Mouse (Mus musculus): ENCODE measurements at regions not wholly inside any gene's neighbourhood (a gene's known extent, or its start where the extent isn't known, plus 50 kb on each side); places are given as distances from the start of the nearest gene placed in this dataset.

- Histone ChIP-seq H3K27ac (no peak overlapping the region), H3K36me3 (replicated peaks) (no peaks in the 10 kb centered on the region), H3K9me3 (no peaks in the 10 kb centered on the region), H3K27me3 (ENCODE audit: poor library complexity, severe bottlenecking) (no peaks in the 10 kb centered on the region), H3K4me1 (no peaks in the 10 kb centered on the region), H3K4me3 (no peak overlapping the region)
- 69% methylated on average over 8 of the region's 8 CpGs for WGBS
- no peak for DNase-seq (ENCODE audit: extremely low spot score, low spot score)
These were observed 696.1 kb upstream of the A1bg start for GRCm38 (mm10) chr15:61618638-61619500.

- H3K36me3 ChIP-seq (replicated peaks): no peaks in the 10 kb centered on the region
- 78% methylated on average over 3 of the region's 3 CpGs for WGBS
- H3K4me1 ChIP-seq: 0 out of 2 replicates have a peak, but pooled peaks cover 3% of the 10 kb centered on the region
- H3K9me3 ChIP-seq: no peaks in the 10 kb centered on the region
- no peaks in the 10 kb centered on the region for H3K27me3 ChIP-seq (ENCODE audit: poor library complexity, severe bottlenecking)
- H3K4me3 ChIP-seq: no peak overlapping the region
- DNase-seq (ENCODE audit: extremely low spot score, low spot score): no peak
- no peak overlapping the region for H3K27ac ChIP-seq
These were observed 687.9 kb upstream of the A1bg start for GRCm38 (mm10) chr15:61610662-61611061.

GRCm38 (mm10) chr15:61609656-61610055 lies 686.8 kb upstream of the A1bg start:
- no peaks in the 10 kb centered on the region for H3K36me3 ChIP-seq (replicated peaks)
- 93% methylated on average over 6 of the region's 6 CpGs for WGBS

GRCm38 (mm10) chr15:61608301-61608731 lies 685.5 kb upstream of the A1bg start:
- H3K9me3 ChIP-seq: no peaks in the 10 kb centered on the region
- H3K4me1 ChIP-seq: 0 out of 2 replicates have a peak, but pooled peaks cover 3% of the 10 kb centered on the region
- no peaks in the 10 kb centered on the region for H3K36me3 ChIP-seq (replicated peaks)
- H3K4me3 ChIP-seq: no peak overlapping the region
- H3K27ac ChIP-seq: no peak overlapping the region
- DNase-seq (ENCODE audit: extremely low spot score, low spot score): no peak
- H3K27me3 ChIP-seq (ENCODE audit: poor library complexity, severe bottlenecking): no peaks in the 10 kb centered on the region
- WGBS: 83% methylated on average over 6 of the region's 6 CpGs

More at GRCm38 (mm10) chr15:61609656-61610055, 686.8 kb upstream of the A1bg start:
- H3K27me3 ChIP-seq (ENCODE audit: poor library complexity, severe bottlenecking): no peaks in the 10 kb centered on the region
- 0 out of 2 replicates have a peak, but pooled peaks cover 3% of the 10 kb centered on the region for H3K4me1 ChIP-seq
- no peak for DNase-seq (ENCODE audit: extremely low spot score, low spot score)
- H3K27ac ChIP-seq: no peak overlapping the region
- H3K4me3 ChIP-seq: no peak overlapping the region
- H3K9me3 ChIP-seq: no peaks in the 10 kb centered on the region

- Histone ChIP-seq H3K4me1 (0 out of 2 replicates have a peak, but pooled peaks cover 3% of the 10 kb centered on the region), H3K4me3 (no peak overlapping the region), H3K27me3 (ENCODE audit: poor library complexity, severe bottlenecking) (no peaks in the 10 kb centered on the region), H3K36me3 (replicated peaks) (no peaks in the 10 kb centered on the region), H3K27ac (no peak overlapping the region), H3K9me3 (no peaks in the 10 kb centered on the region)
- 75% methylated on average over 6 of the region's 6 CpGs for WGBS
- no peak for DNase-seq (ENCODE audit: extremely low spot score, low spot score)
These were observed 676.9 kb upstream of the A1bg start for GRCm38 (mm10) chr15:61599734-61600133.

GRCm38 (mm10) chr15:61596318-61596717 lies 673.5 kb upstream of the A1bg start:
- H3K9me3 ChIP-seq: no peaks in the 10 kb centered on the region
- no peak for DNase-seq (ENCODE audit: extremely low spot score, low spot score)
- no peaks in the 10 kb centered on the region for H3K36me3 ChIP-seq (replicated peaks)
- 71% methylated on average over 4 of the region's 4 CpGs for WGBS
- 0 out of 2 replicates have a peak, but pooled peaks cover 3% of the 10 kb centered on the region for H3K4me1 ChIP-seq
- no peak overlapping the region for H3K27ac ChIP-seq
- H3K27me3 ChIP-seq (ENCODE audit: poor library complexity, severe bottlenecking): no peaks in the 10 kb centered on the region
- H3K4me3 ChIP-seq: no peak overlapping the region

- no peaks in the 10 kb centered on the region for H3K36me3 ChIP-seq (replicated peaks)
- no peaks in the 10 kb centered on the region for H3K9me3 ChIP-seq
- H3K27ac ChIP-seq: no peak overlapping the region
- no peaks in the 10 kb centered on the region for H3K27me3 ChIP-seq (ENCODE audit: poor library complexity, severe bottlenecking)
- no peak for DNase-seq (ENCODE audit: extremely low spot score, low spot score)
- WGBS: 81% methylated on average over 5 of the region's 5 CpGs
- no peak overlapping the region for H3K4me3 ChIP-seq
- no peaks in the 10 kb centered on the region for H3K4me1 ChIP-seq
These were observed 666.1 kb upstream of the A1bg start for GRCm38 (mm10) chr15:61588956-61589355.

- no peaks in the 10 kb centered on the region for H3K9me3 ChIP-seq
- WGBS: 73% methylated on average over 2 of the region's 2 CpGs
These were observed 659.5 kb upstream of the A1bg start for GRCm38 (mm10) chr15:61582335-61582734.

GRCm38 (mm10) chr15:61563347-61563746 lies 640.5 kb upstream of the A1bg start:
- Histone ChIP-seq H3K4me3 (no peak overlapping the region), H3K27ac (no peak overlapping the region), H3K36me3 (replicated peaks) (no peaks in the 10 kb centered on the region)

More at GRCm38 (mm10) chr15:61582335-61582734, 659.5 kb upstream of the A1bg start:
- Histone ChIP-seq H3K36me3 (replicated peaks) (no peaks in the 10 kb centered on the region), H3K27ac (no peak overlapping the region), H3K27me3 (ENCODE audit: poor library complexity, severe bottlenecking) (no peaks in the 10 kb centered on the region), H3K4me1 (no peaks in the 10 kb centered on the region), H3K4me3 (no peak overlapping the region)
- DNase-seq (ENCODE audit: extremely low spot score, low spot score): no peak

GRCm38 (mm10) chr15:61562252-61562651 lies 639.4 kb upstream of the A1bg start:
- Histone ChIP-seq H3K36me3 (replicated peaks) (no peaks in the 10 kb centered on the region), H3K27me3 (ENCODE audit: poor library complexity, severe bottlenecking) (no peaks in the 10 kb centered on the region), H3K9me3 (no peaks in the 10 kb centered on the region), H3K4me1 (no peaks in the 10 kb centered on the region), H3K27ac (no peak overlapping the region), H3K4me3 (no peak overlapping the region)
- no peak for DNase-seq (ENCODE audit: extremely low spot score, low spot score)
- 59% methylated on average over 2 of the region's 2 CpGs for WGBS

More at GRCm38 (mm10) chr15:61563347-61563746, 640.5 kb upstream of the A1bg start:
- no peaks in the 10 kb centered on the region for H3K4me1 ChIP-seq
- no peaks in the 10 kb centered on the region for H3K9me3 ChIP-seq
- no peak for DNase-seq (ENCODE audit: extremely low spot score, low spot score)
- H3K27me3 ChIP-seq (ENCODE audit: poor library complexity, severe bottlenecking): no peaks in the 10 kb centered on the region

GRCm38 (mm10) chr15:61553908-61554307 lies 631.1 kb upstream of the A1bg start:
- no peaks in the 10 kb centered on the region for H3K9me3 ChIP-seq
- peaks cover 5% of the 10 kb centered on the region for H3K4me1 ChIP-seq
- H3K4me3 ChIP-seq: no peak overlapping the region
- 93% methylated on average over 2 of the region's 2 CpGs for WGBS
- H3K36me3 ChIP-seq (replicated peaks): no peaks in the 10 kb centered on the region
- no peak for DNase-seq (ENCODE audit: extremely low spot score, low spot score)
- no peaks in the 10 kb centered on the region for H3K27me3 ChIP-seq (ENCODE audit: poor library complexity, severe bottlenecking)
- no peak overlapping the region for H3K27ac ChIP-seq

GRCm38 (mm10) chr15:61553081-61553680 lies 630.4 kb upstream of the A1bg start:
- no peaks in the 10 kb centered on the region for H3K9me3 ChIP-seq
- H3K27ac ChIP-seq: no peak overlapping the region
- DNase-seq (ENCODE audit: extremely low spot score, low spot score): no peak
- peaks cover 5% of the 10 kb centered on the region for H3K4me1 ChIP-seq
- WGBS: 52% methylated on average over 8 of the region's 8 CpGs
- H3K36me3 ChIP-seq (replicated peaks): no peaks in the 10 kb centered on the region
- no peaks in the 10 kb centered on the region for H3K27me3 ChIP-seq (ENCODE audit: poor library complexity, severe bottlenecking)
- no peak overlapping the region for H3K4me3 ChIP-seq

GRCm38 (mm10) chr15:61551206-61551605 lies 628.4 kb upstream of the A1bg start:
- Histone ChIP-seq H3K4me1 (peaks cover 5% of the 10 kb centered on the region), H3K27me3 (ENCODE audit: poor library complexity, severe bottlenecking) (no peaks in the 10 kb centered on the region), H3K27ac (no peak overlapping the region), H3K9me3 (no peaks in the 10 kb centered on the region), H3K36me3 (replicated peaks) (no peaks in the 10 kb centered on the region), H3K4me3 (no peak overlapping the region)
- 90% methylated on average over 5 of the region's 5 CpGs for WGBS
- no peak for DNase-seq (ENCODE audit: extremely low spot score, low spot score)
